Mouse (Mus musculus): ENCODE data around the gene Rnf41. TPM values are rescaled to one million over a fixed set of nuclear protein-coding genes. Genes with fewer than 3 reads are reported as not detected.

Gene Rnf41
- polyA plus RNA-seq, 1 experiment from 2014 or later = 33.2 TPM

DNA sequence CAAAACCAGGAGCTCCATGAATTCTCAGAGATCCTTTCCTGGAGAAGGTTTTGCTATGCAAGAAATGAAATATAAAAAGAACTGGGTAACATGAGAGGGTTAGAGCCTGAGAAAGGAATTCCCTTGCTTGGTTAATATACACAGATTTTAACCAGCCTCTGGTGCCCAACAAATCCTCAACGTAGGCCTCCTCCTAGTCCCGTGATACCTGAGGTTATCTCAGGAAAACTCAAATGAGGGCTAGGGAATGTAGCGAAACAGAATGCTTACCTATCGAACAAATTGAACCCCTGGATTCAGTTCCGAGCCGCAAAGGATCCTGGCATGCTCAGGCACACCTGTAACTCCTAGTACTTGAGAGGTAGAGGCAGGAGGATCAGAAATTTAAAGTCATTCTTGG, 46.2 kb downstream of the Rnf41 start:
- 80% methylated on average over 6 of the region's 6 CpGs for whole genome bisulfite sequencing
- H3K4me3 ChIP-seq (replicated peaks) = no peak overlapping the region; the same call in 1 of the 2 replicates
- H3K4me2 ChIP-seq = peak overlapping the region; percentile 70; the same call in 1 of the 2 replicates

DNA sequence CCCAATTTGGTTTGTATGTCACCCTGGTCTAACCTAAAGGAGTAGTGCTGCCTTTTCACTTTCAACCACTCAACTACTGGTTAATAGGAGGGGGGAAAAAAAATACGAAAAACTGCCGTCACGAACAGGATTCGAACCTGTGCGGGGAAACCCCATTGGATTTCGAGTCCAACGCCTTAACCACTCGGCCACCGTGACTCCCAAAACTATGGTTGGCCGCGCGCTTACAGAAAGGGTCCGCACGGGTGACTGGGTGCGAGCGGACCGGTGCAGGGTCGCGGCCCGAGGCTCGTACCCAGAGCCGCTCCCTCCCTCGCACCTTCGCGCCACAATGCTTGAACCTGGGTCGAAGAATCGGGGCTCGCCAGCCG, 46.9 kb downstream of the Rnf41 start:
- Histone ChIP-seq H3K27ac (peak overlapping the region; percentile 97), H3K27me3 (replicated peaks) (no peaks in the 10 kb centered on the region), H3K4me2 (peak overlapping the region; percentile 70), H3K36me3 (peaks cover 14% of the 10 kb centered on the region), H3K9me3 (no peaks in the 10 kb centered on the region), H3K4me1 (peaks cover 17% of the 10 kb centered on the region), H3K4me3 (replicated peaks) (peak overlapping the region; percentile 88), H3K9ac (peak overlapping the region; percentile 94)
- ATAC-seq (ENCODE audit: insufficient read depth, low FRiP score, low read depth) = peak; percentile 62
- WGBS = under 1% methylated on average over 29 of the region's 29 CpGs

More for the DNA sequence above, 46.2 kb downstream of the Rnf41 start:
- H3K27me3 ChIP-seq (replicated peaks) = no peaks in the 10 kb centered on the region
- peaks cover 17% of the 10 kb centered on the region for H3K4me1 ChIP-seq
- H3K36me3 ChIP-seq = peaks cover 8% of the 10 kb centered on the region; the same call in 1 of the 2 replicates
- H3K9me3 ChIP-seq = no peaks in the 10 kb centered on the region
- no peak overlapping the region for H3K27ac ChIP-seq
- no peak for ATAC-seq (ENCODE audit: insufficient read depth, low FRiP score, low read depth)
- no peak overlapping the region for H3K9ac ChIP-seq

- Histone ChIP-seq H3K27me3 (replicated peaks) (no peaks in the 10 kb centered on the region), H3K4me3 (replicated peaks) (peak within 1 kb of the TSS; percentile 88), H3K9ac (peak within 1 kb of the TSS; percentile 94), H3K4me1 (peaks cover 17% of the 10 kb centered on the region), H3K27ac (peak within 1 kb of the TSS; percentile 97), H3K36me3 (peaks cover 19% of the 10 kb centered on the region), H3K9me3 (no peaks in the 10 kb centered on the region), H3K4me2 (peak within 1 kb of the TSS; percentile 71)
- WGBS = under 1% methylated on average over 64 of the region's 86 CpGs
- peak; percentile 79 for ATAC-seq (ENCODE audit: insufficient read depth, low FRiP score, low read depth)
Measured at GRCm38 (mm10) chr10:128458719-128459408, 47.4 kb downstream of the Rnf41 start, which contains the start of gene Smarcc2. Gene Smarcc2 (plus strand): TSS chr10:128459248.

- H3K4me3 ChIP-seq (replicated peaks) = peak overlapping the region; percentile 88
- ATAC-seq (ENCODE audit: insufficient read depth, low FRiP score, low read depth) = peak; percentile 72
- H3K9ac ChIP-seq = peak overlapping the region; percentile 94
- under 1% methylated on average over 32 of the region's 67 CpGs for WGBS
- H3K4me2 ChIP-seq = peak overlapping the region; percentile 71
- peaks cover 23% of the 10 kb centered on the region for H3K36me3 ChIP-seq
- no peaks in the 10 kb centered on the region for H3K9me3 ChIP-seq
- peak overlapping the region; percentile 97 for H3K27ac ChIP-seq
- H3K4me1 ChIP-seq = peaks cover 17% of the 10 kb centered on the region
- no peaks in the 10 kb centered on the region for H3K27me3 ChIP-seq (replicated peaks)
Measured at GRCm38 (mm10) chr10:128459409-128460269, 48.2 kb downstream of the Rnf41 start.

GRCm38 (mm10) chr10:128460270-128460630, 48.8 kb downstream of the Rnf41 start:
- 5% methylated on average over 5 of the region's 5 CpGs for WGBS
- peaks cover 27% of the 10 kb centered on the region for H3K36me3 ChIP-seq
- no peaks in the 10 kb centered on the region for H3K27me3 ChIP-seq (replicated peaks)
- H3K9me3 ChIP-seq = no peaks in the 10 kb centered on the region
- H3K27ac ChIP-seq = peak overlapping the region; percentile 97
- peaks cover 11% of the 10 kb centered on the region; the same call in 1 of the 2 replicates for H3K4me1 ChIP-seq
- no peak for ATAC-seq (ENCODE audit: insufficient read depth, low FRiP score, low read depth)
- peak overlapping the region; percentile 94; the same call in 1 of the 2 replicates for H3K9ac ChIP-seq
- H3K4me2 ChIP-seq = peak overlapping the region; percentile 71
- H3K4me3 ChIP-seq (replicated peaks) = peak overlapping the region; percentile 88

DNA sequence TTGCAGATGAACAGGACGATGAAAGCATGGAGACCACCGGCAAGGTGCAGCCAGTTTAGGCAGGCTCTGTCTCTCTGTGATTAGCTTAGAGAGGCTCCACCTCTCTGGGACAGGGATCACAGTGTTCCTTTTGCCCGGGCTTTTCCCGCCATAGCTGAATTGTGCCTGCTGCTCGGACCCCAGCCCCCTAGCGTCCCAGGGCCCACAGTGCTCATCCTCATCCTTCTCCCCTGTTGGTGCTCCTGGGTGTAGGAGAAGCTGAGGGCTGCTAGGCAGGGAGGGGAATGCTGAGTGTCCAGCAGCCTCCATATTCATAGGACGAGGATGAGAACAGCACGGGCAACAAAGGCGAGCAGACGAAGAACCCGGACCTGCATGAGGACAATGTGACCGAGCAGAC, 62.9 kb downstream of the Rnf41 start:
- Histone ChIP-seq H3K9me3 (no peaks in the 10 kb centered on the region), H3K27ac (no peak overlapping the region), H3K36me3 (peaks cover 62% of the 10 kb centered on the region), H3K4me2 (no peak overlapping the region), H3K4me1 (no peaks in the 10 kb centered on the region), H3K9ac (no peak overlapping the region), H3K4me3 (replicated peaks) (no peak overlapping the region), H3K27me3 (replicated peaks) (no peaks in the 10 kb centered on the region)
- no peak for ATAC-seq (ENCODE audit: insufficient read depth, low FRiP score, low read depth)
- WGBS = 87% methylated on average over 12 of the region's 12 CpGs

GRCm38 (mm10) chr10:128486370-128486769, 74.9 kb downstream of the Rnf41 start:
- no peaks in the 10 kb centered on the region for H3K27me3 ChIP-seq (replicated peaks)
- H3K36me3 ChIP-seq = peaks cover 86% of the 10 kb centered on the region
- no peak overlapping the region for H3K9ac ChIP-seq
- peaks cover 21% of the 10 kb centered on the region for H3K4me1 ChIP-seq
- no peak for ATAC-seq (ENCODE audit: insufficient read depth, low FRiP score, low read depth)
- no peaks in the 10 kb centered on the region for H3K9me3 ChIP-seq
- no peak overlapping the region for H3K4me3 ChIP-seq (replicated peaks)
- H3K27ac ChIP-seq = no peak overlapping the region
- 77% methylated on average over 7 of the region's 7 CpGs for WGBS
- H3K4me2 ChIP-seq = no peak overlapping the region

GRCm38 (mm10) chr10:128487861-128488712, 76.6 kb downstream of the Rnf41 start:
- peaks cover 74% of the 10 kb centered on the region for H3K36me3 ChIP-seq
- peak overlapping the region; percentile 99; the same call in 1 of the 2 replicates for H3K27ac ChIP-seq
- no peak overlapping the region for H3K4me3 ChIP-seq (replicated peaks)
- H3K4me1 ChIP-seq = peaks cover 28% of the 10 kb centered on the region
- H3K9ac ChIP-seq = no peak overlapping the region
- 90% methylated on average over 22 of the region's 22 CpGs for WGBS
- ATAC-seq (ENCODE audit: insufficient read depth, low FRiP score, low read depth) = no peak
- no peak overlapping the region for H3K4me2 ChIP-seq
- no peaks in the 10 kb centered on the region for H3K27me3 ChIP-seq (replicated peaks)
- no peaks in the 10 kb centered on the region for H3K9me3 ChIP-seq

DNA sequence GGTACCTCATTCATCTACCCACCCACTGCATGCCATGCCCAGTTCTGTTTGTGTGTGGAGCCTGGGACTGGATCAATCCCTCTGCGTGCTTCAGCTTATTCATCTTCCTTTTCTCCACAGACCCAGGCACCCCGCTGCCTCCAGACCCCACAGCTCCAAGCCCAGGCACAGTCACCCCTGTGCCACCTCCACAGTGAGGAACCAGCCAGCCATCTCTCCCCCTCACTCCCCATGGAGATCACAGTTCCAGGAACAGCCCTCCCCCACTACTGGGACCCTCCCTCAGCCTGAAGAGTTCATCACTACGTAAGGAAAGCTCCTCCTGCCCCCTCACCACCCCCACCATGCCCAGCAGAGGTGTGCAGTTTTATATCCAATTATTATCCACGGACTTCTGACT, 77.3 kb downstream of the Rnf41 start:
- H3K27ac ChIP-seq = peak overlapping the region; percentile 99; the same call in 1 of the 2 replicates
- H3K9ac ChIP-seq = no peak overlapping the region
- H3K4me2 ChIP-seq = no peak overlapping the region
- ATAC-seq (ENCODE audit: insufficient read depth, low FRiP score, low read depth) = no peak
- peaks cover 67% of the 10 kb centered on the region for H3K36me3 ChIP-seq
- peaks cover 28% of the 10 kb centered on the region for H3K4me1 ChIP-seq
- H3K27me3 ChIP-seq (replicated peaks) = no peaks in the 10 kb centered on the region
- no peak overlapping the region for H3K4me3 ChIP-seq (replicated peaks)
- WGBS = 70% methylated on average over 4 of the region's 4 CpGs
- H3K9me3 ChIP-seq = no peaks in the 10 kb centered on the region

DNA sequence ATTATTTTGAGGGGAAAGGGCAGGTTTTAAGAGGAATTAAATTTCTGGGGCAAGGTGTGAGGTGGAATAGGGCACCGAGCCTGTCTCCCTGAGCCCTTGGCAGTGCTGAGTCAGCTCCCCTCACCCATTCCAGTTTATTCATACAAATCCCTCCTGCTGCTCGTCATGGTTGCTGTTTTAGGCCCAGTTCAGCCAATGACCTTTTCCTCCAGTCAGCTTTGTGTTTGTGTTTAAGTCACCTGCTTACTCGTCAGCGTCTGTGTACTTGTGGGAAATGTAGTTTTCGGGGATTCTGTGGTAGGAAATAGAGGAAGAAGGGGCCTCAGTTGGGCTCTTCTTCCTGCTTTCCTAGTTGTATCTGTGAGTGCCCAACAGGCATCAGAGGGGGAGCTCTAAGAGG, 77.9 kb downstream of the Rnf41 start:
- Histone ChIP-seq H3K9me3 (no peaks in the 10 kb centered on the region), H3K4me1 (peaks cover 28% of the 10 kb centered on the region), H3K4me2 (no peak overlapping the region), H3K36me3 (peaks cover 61% of the 10 kb centered on the region), H3K9ac (no peak overlapping the region), H3K4me3 (replicated peaks) (no peak overlapping the region), H3K27me3 (replicated peaks) (no peaks in the 10 kb centered on the region), H3K27ac (peak overlapping the region; percentile 99)
- WGBS = 53% methylated on average over 5 of the region's 5 CpGs
- no peak for ATAC-seq (ENCODE audit: insufficient read depth, low FRiP score, low read depth)

GRCm38 (mm10) chr10:128489785-128490184, 78.3 kb downstream of the Rnf41 start:
- no peak overlapping the region for H3K9ac ChIP-seq
- no peaks in the 10 kb centered on the region for H3K27me3 ChIP-seq (replicated peaks)
- no peak overlapping the region for H3K4me2 ChIP-seq
- WGBS = 33% methylated on average over 4 of the region's 4 CpGs
- no peaks in the 10 kb centered on the region for H3K9me3 ChIP-seq
- peaks cover 58% of the 10 kb centered on the region for H3K36me3 ChIP-seq
- H3K27ac ChIP-seq = peak overlapping the region; percentile 99
- ATAC-seq (ENCODE audit: insufficient read depth, low FRiP score, low read depth) = no peak
- H3K4me3 ChIP-seq (replicated peaks) = no peak overlapping the region
- H3K4me1 ChIP-seq = peaks cover 32% of the 10 kb centered on the region
